Mouse (Mus musculus): ENCODE results near the gene Pick1.

Pick1 gene

GRCm38 (mm10) chr15:79270317-79271123 is 41.5 kb downstream of the Pick1 start:
- peak; percentile 65 to 84 for DNase-seq (ENCODE audit: low spot score in 2 of 2)

GRCm38 (mm10) chr15:79271124-79271746 is 42.3 kb downstream of the Pick1 start:
- DNase-seq (ENCODE audit: low spot score in 2 of 2), result peak in 1 of 2 experiments; percentile 44

- no peak for DNase-seq (ENCODE audit: low spot score in 2 of 2)
Observed at GRCm38 (mm10) chr15:79273020-79273419, 44.0 kb downstream of the Pick1 start.

- DNase-seq (ENCODE audit: low spot score in 2 of 2), result no peak
Observed at GRCm38 (mm10) chr15:79277728-79278127, 48.8 kb downstream of the Pick1 start.

GRCm38 (mm10) chr15:79280209-79280608 is 51.2 kb downstream of the Pick1 start:
- no peak for DNase-seq (ENCODE audit: low spot score in 2 of 2)

- no peak for DNase-seq (ENCODE audit: low spot score in 2 of 2)
Observed at GRCm38 (mm10) chr15:79280850-79281249, 51.9 kb downstream of the Pick1 start.

GRCm38 (mm10) chr15:79281389-79281788 is 52.4 kb downstream of the Pick1 start:
- DNase-seq (ENCODE audit: low spot score in 2 of 2), result peak in 1 of 2 experiments; percentile 33

GRCm38 (mm10) chr15:79282434-79282833 is 53.5 kb downstream of the Pick1 start:
- DNase-seq (ENCODE audit: low spot score in 2 of 2), result no peak

- DNase-seq (ENCODE audit: low spot score in 2 of 2), result no peak
Observed at GRCm38 (mm10) chr15:79283371-79283770, 54.4 kb downstream of the Pick1 start.

GRCm38 (mm10) chr15:79285399-79285798 is 56.4 kb downstream of the Pick1 start, which contains the start of gene Baiap2l2:
Baiap2l2 (minus strand) TSS chr15:79285537.
- DNase-seq (ENCODE audit: low spot score in 2 of 2), result no peak

- no peak for DNase-seq (ENCODE audit: low spot score in 2 of 2)
Observed at GRCm38 (mm10) chr15:79286141-79286540, 57.2 kb downstream of the Pick1 start.

- DNase-seq (ENCODE audit: low spot score in 2 of 2), result no peak
Observed at GRCm38 (mm10) chr15:79287091-79287490, 58.1 kb downstream of the Pick1 start.

GRCm38 (mm10) chr15:79288387-79288786 is 59.4 kb downstream of the Pick1 start:
- DNase-seq (ENCODE audit: low spot score in 2 of 2), result no peak

- no peak for DNase-seq (ENCODE audit: low spot score in 2 of 2)
Observed at GRCm38 (mm10) chr15:79289441-79289840, 60.5 kb downstream of the Pick1 start.

- no peak for DNase-seq (ENCODE audit: low spot score in 2 of 2)
Observed at GRCm38 (mm10) chr15:79290340-79290739, 61.4 kb downstream of the Pick1 start.

GRCm38 (mm10) chr15:79292779-79293178 is 63.8 kb downstream of the Pick1 start:
- DNase-seq (ENCODE audit: low spot score in 2 of 2), result no peak

- peak; percentile 57 to 64 for DNase-seq (ENCODE audit: low spot score in 2 of 2)
Observed at GRCm38 (mm10) chr15:79298553-79298952, 69.6 kb downstream of the Pick1 start.
